Mouse (Mus musculus): ENCODE measurements around the gene Il17rc. TPM values are rescaled to one million over a fixed set of nuclear protein-coding genes. Genes with fewer than 3 reads are reported as not detected.
A peak's percentile ranks its signal among the peaks of the same experiment; 100 is the strongest.

Gene Il17rc
- 1 to 10 TPM; 2.2 to 2.4 TPM for total RNA-seq (2021)

- no peak for DNase-seq
- intact Hi-C loops (cut with DNase I), result no loop called here
Observed at GRCm38 (mm10) chr6:113471297-113471936, at the start of gene Il17rc. TSS of gene Il17rc (plus strand) at chr6:113471427.

DNA sequence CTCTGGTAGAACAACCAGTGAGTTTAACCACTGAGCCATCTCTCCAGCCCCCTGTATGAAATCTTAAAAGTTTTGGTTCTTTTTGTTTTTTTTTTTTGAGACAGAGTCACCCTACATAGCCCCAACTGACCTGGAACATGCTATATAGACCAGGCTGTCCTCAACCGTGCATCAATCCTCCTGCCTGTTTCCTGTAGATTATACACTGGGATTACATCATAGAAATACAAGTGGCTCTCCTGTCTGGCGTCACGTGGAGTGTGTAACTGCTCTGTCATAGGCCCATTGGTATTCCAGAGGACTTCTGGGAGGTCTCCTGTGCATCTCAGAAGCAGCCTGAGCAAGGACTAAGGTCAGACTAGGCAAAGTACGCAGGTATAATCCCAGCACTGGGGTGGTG, 48.2 kb upstream of the Il17rc start:
- DNase-seq, result no peak
- intact Hi-C loops (cut with DNase I), result no loop called here

GRCm38 (mm10) chr6:113424187-113424586, 47.0 kb upstream of the Il17rc start:
- intact Hi-C loops (cut with DNase I), result no loop called here
- no peak for DNase-seq

- intact Hi-C loops (cut with DNase I), result no loop called here
- DNase-seq, result no peak
Observed at GRCm38 (mm10) chr6:113426696-113427095, 44.5 kb upstream of the Il17rc start.

GRCm38 (mm10) chr6:113427397-113427796, 43.8 kb upstream of the Il17rc start:
- peak; percentile 58 for DNase-seq
- intact Hi-C loops (cut with DNase I), result no loop called here

GRCm38 (mm10) chr6:113428006-113428405, 43.2 kb upstream of the Il17rc start:
- no peak for DNase-seq
- intact Hi-C loops (cut with DNase I), result no loop called here

- intact Hi-C loops (cut with DNase I), result no loop called here
- DNase-seq, result no peak
Observed at GRCm38 (mm10) chr6:113429965-113430364, 41.3 kb upstream of the Il17rc start.

GRCm38 (mm10) chr6:113430846-113431245, 40.4 kb upstream of the Il17rc start:
- intact Hi-C loops (cut with DNase I), result no loop called here
- no peak for DNase-seq

- DNase-seq, result no peak
- intact Hi-C loops (cut with DNase I), result no loop called here
Observed at GRCm38 (mm10) chr6:113431801-113432200, 39.4 kb upstream of the Il17rc start.

DNA sequence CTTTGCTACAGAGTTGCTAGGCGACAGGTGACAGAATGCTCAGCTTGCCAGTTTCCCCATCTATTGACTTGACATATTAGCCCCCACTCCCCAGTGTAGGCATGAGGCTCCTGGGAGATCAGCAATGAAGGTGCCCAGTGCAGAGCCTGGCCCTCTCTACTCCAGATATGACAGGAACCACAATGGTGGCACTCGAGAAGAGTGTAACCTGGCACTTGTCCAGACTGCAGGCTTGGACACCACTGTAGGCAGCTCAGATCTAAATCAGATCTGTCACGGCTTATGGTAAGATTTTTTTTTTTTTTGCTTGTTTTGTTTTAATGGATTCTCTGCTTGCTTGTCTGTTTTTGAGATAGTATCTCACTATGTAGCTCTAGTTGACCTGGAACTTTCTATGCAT, 37.6 kb upstream of the Il17rc start:
- intact Hi-C loops (cut with DNase I), result no loop called here

GRCm38 (mm10) chr6:113434691-113435090, 36.5 kb upstream of the Il17rc start:
- DNase-seq, result no peak
- intact Hi-C loops (cut with DNase I), result no loop called here

More for the DNA sequence above, 37.6 kb upstream of the Il17rc start:
- DNase-seq, result no peak

- DNase-seq, result no peak
- intact Hi-C loops (cut with DNase I), result no loop called here
Observed at GRCm38 (mm10) chr6:113435664-113436205, 35.5 kb upstream of the Il17rc start, which contains the start of gene Cidec. TSS of gene Cidec (minus strand) at chr6:113435760.

DNA sequence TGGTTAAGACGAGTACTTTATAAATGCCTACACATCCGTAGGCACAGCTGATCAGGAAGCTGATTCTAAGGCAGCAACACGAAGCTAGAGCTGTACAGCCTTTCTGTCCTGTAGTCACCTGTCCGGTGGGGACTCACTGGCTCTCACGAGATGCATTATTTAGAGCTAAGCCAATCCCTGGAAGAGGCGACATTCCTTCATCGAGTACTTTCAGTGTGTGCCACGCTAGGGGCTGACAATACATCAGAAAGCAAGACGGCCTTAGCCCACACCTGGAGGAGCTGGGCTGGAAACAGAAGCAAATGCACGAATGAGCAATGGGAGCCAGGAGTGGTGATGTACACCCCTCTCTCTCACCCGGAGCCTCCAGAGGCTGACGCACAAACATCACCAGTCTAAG, 34.1 kb upstream of the Il17rc start:
- intact Hi-C loops (cut with DNase I), result no loop called here
- no peak for DNase-seq

- DNase-seq, result no peak
- intact Hi-C loops (cut with DNase I), result no loop called here
Observed at GRCm38 (mm10) chr6:113438721-113439430, 32.4 kb upstream of the Il17rc start.

DNA sequence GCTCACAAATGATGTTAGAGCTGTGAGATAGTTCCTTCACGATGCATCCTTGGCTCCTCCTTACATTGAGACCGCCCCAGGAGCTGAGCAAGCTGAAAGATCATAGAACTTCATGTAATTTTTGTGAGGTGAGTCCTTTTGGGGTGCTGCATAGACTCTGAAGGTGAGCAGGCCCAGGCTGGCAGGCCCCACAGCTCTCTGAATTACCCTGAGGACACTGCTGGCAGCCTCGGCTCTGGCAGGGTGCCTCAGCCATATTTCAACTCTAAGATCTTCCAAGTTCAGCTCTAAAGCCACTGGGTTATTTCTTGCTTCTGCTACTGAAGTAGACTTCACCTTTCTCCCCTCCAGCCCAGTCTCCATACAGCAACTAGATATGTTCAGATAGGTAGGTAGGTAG, 30.5 kb upstream of the Il17rc start:
- no peak for DNase-seq
- intact Hi-C loops (cut with DNase I), result no loop called here

DNA sequence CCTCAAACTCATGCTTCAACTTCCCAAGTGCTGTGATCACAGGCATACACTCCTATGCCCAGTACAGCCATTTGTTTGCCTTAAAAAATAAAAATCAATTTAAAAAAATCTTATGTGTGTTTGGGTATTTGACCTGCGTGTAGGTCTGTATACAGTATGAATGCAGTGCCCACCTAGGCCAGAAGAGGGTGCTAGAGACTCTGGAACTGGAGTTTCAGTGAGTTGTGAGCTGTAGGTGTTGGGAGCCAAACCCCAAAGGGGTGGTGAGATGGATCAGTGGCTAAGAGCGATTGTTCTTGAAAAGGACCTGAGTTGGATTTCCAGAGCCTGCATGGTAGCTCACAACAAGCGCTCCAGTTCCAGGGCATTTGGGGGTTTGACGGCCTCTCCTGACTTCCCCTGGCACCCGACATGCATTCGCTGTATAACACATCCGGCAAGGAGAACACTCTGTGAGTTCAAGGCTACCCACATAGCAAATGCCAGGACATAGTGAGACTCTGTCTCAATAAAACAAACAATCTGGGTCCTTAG, 30.0 kb upstream of the Il17rc start:
- peak; percentile 81 for DNase-seq
- intact Hi-C loops (cut with DNase I), result no loop called here

DNA sequence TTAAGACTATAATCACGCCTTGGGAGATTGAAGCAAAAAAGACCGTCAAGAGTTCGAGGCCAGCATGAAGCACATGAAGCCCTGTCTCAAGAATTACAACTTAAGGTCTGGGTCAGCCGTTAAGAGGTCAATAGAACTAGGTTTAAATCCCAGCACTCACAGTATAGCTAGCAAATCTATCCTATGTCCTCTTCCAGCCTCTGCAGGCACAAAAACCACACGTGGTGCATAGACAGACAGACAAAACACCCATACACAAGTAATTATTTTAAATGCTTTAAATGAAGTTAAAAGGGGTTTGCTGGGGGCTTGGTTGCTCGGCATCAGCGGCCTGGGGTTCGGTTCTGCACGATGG, 29.2 kb upstream of the Il17rc start:
- intact Hi-C loops (cut with DNase I), result no loop called here
- DNase-seq, result no peak

DNA sequence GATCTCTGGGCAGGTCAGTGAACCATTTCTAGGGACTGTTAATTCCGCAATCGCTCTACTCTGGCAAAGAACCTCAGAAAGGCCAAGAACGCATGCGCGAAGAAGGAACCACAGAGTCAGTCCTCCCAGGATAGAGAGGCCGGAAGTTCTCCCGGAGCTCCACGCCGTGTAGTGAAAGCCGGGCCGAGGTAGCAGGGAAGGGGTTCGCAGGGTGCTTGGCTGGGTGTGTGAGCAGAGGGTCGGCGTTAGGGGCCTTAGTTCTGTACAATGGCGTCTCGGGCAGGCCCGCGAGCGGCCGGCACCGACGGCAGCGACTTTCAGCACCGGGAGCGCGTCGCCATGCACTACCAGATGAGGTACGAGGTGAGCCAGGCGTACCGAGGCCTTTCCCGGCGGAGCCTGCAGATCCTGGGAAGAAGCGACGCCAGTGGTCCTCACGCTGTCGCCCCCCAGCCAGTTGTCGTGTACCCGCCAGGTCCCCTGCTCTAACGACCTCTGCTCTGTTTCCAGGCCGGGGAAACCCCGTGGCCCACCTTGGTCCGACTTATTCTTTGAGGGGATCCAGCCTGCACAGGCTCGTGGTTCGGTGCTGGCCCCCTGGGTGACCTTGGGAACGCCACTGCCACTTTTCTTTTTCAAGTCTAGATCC, 28.7 kb upstream of the Il17rc start, which contains the start of gene Jagn1:
Gene Jagn1 (plus strand): TSS at position 128 of the 649 bp plus-strand sequence.
- peak; percentile 90 for DNase-seq
- intact Hi-C loops (cut with DNase I), result no loop called here

DNA sequence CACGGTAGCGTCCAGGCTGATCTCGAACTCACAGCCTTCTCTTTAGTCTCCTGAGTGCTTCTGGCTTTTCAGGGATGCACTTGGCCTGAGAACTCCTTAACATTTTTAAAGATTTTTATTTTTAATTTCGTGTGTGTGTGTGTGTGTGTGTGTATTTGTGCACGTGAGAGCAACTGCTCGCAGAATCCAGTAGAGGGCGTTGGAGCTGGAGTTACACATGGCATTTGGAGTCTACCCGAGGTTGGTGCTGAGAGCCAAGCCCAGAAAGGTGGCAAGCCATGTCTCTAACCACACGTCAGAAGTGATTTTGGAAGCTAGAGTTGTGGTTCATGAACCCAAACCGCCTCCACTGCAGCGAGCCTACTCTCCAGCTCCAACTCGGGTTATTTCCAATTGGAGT, 28.1 kb upstream of the Il17rc start:
- DNase-seq, result no peak
- intact Hi-C loops (cut with DNase I), result no loop called here

GRCm38 (mm10) chr6:113444207-113444965, 26.8 kb upstream of the Il17rc start:
- intact Hi-C loops (cut with DNase I), result no loop called here
- no peak for DNase-seq

DNA sequence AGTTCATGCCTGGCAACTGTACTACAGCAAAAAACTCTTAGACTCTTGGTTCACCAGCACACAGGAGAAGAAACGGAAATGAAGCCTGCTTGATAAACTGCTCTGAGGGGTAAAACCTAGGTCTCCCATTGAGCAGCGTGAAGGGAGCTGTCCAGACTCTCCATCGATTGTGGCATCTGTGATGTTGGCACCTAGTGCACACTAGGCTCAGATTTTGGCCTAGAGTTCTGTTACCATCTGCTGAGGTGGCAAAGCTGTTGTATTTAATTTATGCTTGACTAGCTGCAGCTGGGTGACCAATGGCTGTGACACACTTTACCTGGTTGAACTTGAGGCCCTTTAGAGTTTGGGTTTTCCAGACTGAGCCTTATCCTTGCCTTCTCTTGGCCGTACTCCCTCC, 23.6 kb upstream of the Il17rc start:
- intact Hi-C loops (cut with DNase I), result no loop called here
- DNase-seq, result peak; percentile 67
